Mouse (Mus musculus): ENCODE data around the gene Nckap1. TPM values are rescaled to one million over a fixed set of nuclear protein-coding genes. Genes with fewer than 3 reads are reported as not detected.

The Nckap1 gene
- polyA plus RNA-seq, 1 experiment from 2014 or later: 68.9 TPM

DNA sequence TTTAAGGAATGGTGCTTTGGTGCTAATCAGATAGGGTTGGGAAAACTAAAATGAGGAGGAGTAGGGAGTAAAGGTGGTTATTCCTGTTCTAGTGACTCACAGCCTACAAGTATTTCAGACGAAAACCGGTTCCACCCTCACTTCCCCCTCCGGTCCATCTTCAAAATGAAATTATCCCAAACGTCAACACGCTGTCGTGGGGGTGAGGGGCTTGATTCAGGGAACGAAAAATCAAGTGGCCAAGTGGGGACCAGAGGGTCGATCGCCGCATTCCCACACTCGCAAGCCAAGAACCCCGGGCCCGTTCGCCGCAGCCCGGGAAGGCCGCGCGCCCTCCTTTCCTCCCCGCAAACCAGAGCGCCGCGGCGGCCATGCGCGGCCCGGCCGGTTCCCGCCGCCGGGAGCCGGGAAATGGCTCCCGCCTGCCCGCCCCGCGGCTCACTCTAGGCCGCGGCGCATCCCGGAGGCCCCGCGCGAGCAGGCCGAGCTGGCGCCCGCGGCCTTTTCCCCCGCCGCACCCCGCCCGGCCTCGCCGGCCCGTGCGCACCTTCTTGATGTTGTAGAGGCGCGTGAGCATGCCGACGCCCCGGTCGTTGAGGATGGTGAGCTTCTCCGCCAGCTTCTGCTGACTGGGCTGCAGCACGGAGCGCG is 744 bp downstream of the Nckap1 start:
- H3K27me3 ChIP-seq (ENCODE audit: insufficient read depth, low read length): no peaks in the 10 kb centered on the region
- H3K4me3 ChIP-seq (ENCODE audit: low read depth, low read length): peak overlapping the region; percentile 88
- under 1% methylated on average over 52 of the region's 65 CpGs for WGBS
- peak overlapping the region; percentile 98 for H3K9ac ChIP-seq
- no peaks in the 10 kb centered on the region for H3K9me3 ChIP-seq (ENCODE audit: low read depth, low read length)
- no peaks in the 10 kb centered on the region for H3K36me3 ChIP-seq (ENCODE audit: insufficient read depth)
- H3K4me1 ChIP-seq (ENCODE audit: insufficient read depth): peaks cover 9% of the 10 kb centered on the region
- H3K4me2 ChIP-seq: peak overlapping the region; percentile 73
- ATAC-seq (ENCODE audit: insufficient read depth) (peak; percentile 71), DNase-seq (peak; percentile 64)
- TF ChIP-seq CTCF (IDR thresholded peaks at IDR 0.05; ENCODE audit: low read depth): no peak
- H3K27ac ChIP-seq (ENCODE audit: low read depth): peak overlapping the region; percentile 98

DNA sequence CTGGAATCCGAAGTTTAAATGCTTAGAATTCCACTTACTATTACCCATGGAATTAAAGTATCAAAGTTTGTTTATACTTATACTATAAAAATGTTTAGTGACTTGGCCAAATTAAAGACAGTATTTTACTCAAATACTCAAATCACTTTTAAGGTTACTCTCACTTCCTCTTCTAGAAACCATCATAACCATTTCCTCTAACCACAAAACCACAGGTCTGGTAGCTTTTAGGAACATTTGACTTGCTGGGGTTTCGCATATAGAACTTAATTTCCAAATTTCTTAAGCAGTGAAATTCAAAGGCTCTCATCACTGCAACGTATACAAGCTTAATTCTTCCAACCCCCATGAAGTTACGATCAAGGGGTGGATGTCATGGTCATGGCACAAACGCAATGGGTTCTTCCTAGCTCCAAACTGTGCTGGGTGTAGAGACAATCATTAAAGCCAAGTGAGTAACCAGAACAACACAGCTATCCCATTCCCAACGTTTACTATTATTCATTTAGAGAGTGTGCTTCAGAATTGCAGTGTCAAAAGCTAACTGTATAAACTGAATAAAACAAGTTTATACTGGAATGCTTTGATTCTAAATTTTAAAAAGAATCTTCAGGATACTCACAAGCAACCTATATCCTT is 1.8 kb downstream of the Nckap1 start:
- Histone ChIP-seq H3K36me3 (ENCODE audit: insufficient read depth) (no peaks in the 10 kb centered on the region), H3K4me3 (ENCODE audit: low read depth, low read length) (peak overlapping the region; percentile 88), H3K9ac (peak overlapping the region; percentile 30; the same call in 1 of the 2 replicates), H3K4me1 (ENCODE audit: insufficient read depth) (peaks cover 9% of the 10 kb centered on the region), H3K9me3 (ENCODE audit: low read depth, low read length) (no peaks in the 10 kb centered on the region), H3K27ac (ENCODE audit: low read depth) (no peak overlapping the region), H3K4me2 (peak overlapping the region; percentile 73), H3K27me3 (ENCODE audit: insufficient read depth, low read length) (no peaks in the 10 kb centered on the region)
- ATAC-seq (ENCODE audit: insufficient read depth) (no peak), DNase-seq (no peak)
- TF ChIP-seq CTCF (IDR thresholded peaks at IDR 0.05; ENCODE audit: low read depth): no peak
- 32% methylated on average over 6 of the region's 6 CpGs for WGBS

DNA sequence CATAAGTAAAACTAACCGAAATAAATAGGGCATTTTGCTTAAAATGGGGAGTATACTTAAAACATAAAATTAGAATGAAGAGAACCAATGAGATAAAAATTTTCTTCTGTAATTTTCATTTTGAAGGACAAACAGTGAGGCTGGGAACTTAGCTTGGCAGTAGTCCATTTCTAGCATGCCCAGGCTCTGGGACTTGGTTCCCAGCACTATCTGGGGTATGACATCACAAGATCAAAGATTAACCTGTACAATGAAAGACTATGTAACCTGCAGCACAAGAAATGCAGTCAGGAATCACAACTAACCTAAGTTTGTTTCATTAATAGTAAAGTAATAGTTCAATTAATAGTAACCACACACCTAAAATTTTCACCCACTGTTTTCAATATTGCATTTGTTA is 3.9 kb downstream of the Nckap1 start:
- Histone ChIP-seq H3K36me3 (ENCODE audit: insufficient read depth) (no peaks in the 10 kb centered on the region), H3K4me3 (ENCODE audit: low read depth, low read length) (no peak overlapping the region), H3K9me3 (ENCODE audit: low read depth, low read length) (no peaks in the 10 kb centered on the region), H3K9ac (no peak overlapping the region), H3K27me3 (ENCODE audit: insufficient read depth, low read length) (no peaks in the 10 kb centered on the region), H3K4me2 (no peak overlapping the region), H3K27ac (ENCODE audit: low read depth) (no peak overlapping the region), H3K4me1 (ENCODE audit: insufficient read depth) (peaks cover 9% of the 10 kb centered on the region)
- no peak for TF ChIP-seq CTCF (IDR thresholded peaks at IDR 0.05; ENCODE audit: low read depth)
- DNase-seq (no peak), ATAC-seq (ENCODE audit: insufficient read depth) (no peak)
- 92% methylated on average over 1 of the region's 1 CpGs for WGBS

DNA sequence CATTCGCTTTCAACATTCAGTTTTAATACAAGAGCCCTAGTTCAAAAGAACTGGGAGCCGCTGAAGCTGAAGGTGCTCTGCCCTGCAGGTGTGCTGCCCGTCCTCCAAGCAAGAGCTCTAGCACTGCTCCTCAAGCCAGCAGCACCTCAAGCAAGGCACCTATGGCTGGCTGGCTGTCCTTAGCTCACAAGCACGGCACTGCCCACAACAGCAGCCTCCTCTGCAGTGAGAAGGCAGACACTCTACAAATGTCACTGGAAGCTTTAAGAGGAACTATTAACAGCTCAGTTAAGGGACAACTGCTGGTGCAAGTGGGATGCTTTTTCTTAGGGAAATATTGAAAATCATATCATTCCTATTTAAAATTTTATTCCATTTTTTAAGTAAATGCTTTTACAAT is 10.5 kb downstream of the Nckap1 start:
- Histone ChIP-seq H3K27ac (ENCODE audit: low read depth) (no peak overlapping the region), H3K4me3 (ENCODE audit: low read depth, low read length) (no peak overlapping the region), H3K9ac (no peak overlapping the region), H3K4me1 (ENCODE audit: insufficient read depth) (no peaks in the 10 kb centered on the region), H3K9me3 (ENCODE audit: low read depth, low read length) (no peaks in the 10 kb centered on the region), H3K27me3 (ENCODE audit: insufficient read depth, low read length) (no peaks in the 10 kb centered on the region), H3K36me3 (ENCODE audit: insufficient read depth) (0 out of 2 replicates have a peak, but pooled peaks cover 4% of the 10 kb centered on the region), H3K4me2 (no peak overlapping the region)
- WGBS: 65% methylated on average over 4 of the region's 4 CpGs
- no peak for ATAC-seq (ENCODE audit: insufficient read depth)
- no peak for DNase-seq
- no peak for TF ChIP-seq CTCF (IDR thresholded peaks at IDR 0.05; ENCODE audit: low read depth)

DNA sequence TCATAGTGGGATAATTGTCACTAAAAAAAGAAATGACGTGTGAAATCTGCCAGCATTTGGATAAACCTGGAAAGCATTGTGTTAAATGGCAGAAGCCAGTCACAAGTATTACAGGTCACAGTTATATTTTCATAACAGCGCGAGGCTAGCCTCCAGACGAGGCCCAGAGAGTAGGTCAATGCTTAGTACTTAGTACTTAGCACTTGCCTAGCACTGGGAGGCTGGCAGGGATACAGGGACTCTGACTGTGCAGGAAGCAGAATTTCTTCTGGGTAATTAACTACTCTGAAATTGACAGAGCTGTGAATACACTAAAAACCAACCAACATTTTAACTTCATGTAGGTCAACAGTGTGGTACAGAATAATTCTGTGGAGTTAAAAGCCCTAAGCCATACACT is 13.8 kb downstream of the Nckap1 start:
- WGBS: 84% methylated on average over 4 of the region's 4 CpGs
- H3K4me1 ChIP-seq (ENCODE audit: insufficient read depth): no peaks in the 10 kb centered on the region
- H3K9me3 ChIP-seq (ENCODE audit: low read depth, low read length): no peaks in the 10 kb centered on the region
- DNase-seq: no peak
- H3K36me3 ChIP-seq (ENCODE audit: insufficient read depth): 0 out of 2 replicates have a peak, but pooled peaks cover 4% of the 10 kb centered on the region
- no peaks in the 10 kb centered on the region for H3K27me3 ChIP-seq (ENCODE audit: insufficient read depth, low read length)
- no peak for TF ChIP-seq CTCF (IDR thresholded peaks at IDR 0.05; ENCODE audit: low read depth)
- no peak overlapping the region for H3K27ac ChIP-seq (ENCODE audit: low read depth)
- H3K4me3 ChIP-seq (ENCODE audit: low read depth, low read length): no peak overlapping the region
- no peak for ATAC-seq (ENCODE audit: insufficient read depth)
- H3K4me2 ChIP-seq: no peak overlapping the region
- no peak overlapping the region for H3K9ac ChIP-seq

DNA sequence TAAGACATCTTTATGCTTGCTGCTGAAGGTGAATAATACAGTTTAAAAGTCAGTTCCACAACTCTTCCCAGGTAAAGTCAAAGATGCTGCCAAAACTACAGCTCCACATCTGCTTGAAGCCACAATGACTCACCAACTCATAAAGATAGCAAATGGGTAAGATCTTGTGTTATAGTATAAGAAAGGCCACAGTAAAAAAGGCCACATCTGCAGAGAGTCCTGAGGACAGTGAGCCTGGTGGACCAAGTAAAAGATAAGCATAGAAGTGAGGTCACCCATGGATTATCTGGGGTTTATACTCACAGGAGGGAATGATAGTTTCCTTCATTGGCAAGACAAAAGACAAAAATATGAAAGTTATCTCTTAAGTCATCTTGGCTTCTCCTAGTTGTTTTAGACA is 18.9 kb downstream of the Nckap1 start:
- H3K27me3 ChIP-seq (ENCODE audit: insufficient read depth, low read length): no peaks in the 10 kb centered on the region
- no peak overlapping the region for H3K27ac ChIP-seq (ENCODE audit: low read depth)
- H3K4me3 ChIP-seq (ENCODE audit: low read depth, low read length): no peak overlapping the region
- no peak overlapping the region for H3K4me2 ChIP-seq
- ATAC-seq (ENCODE audit: insufficient read depth): no peak
- TF ChIP-seq CTCF (IDR thresholded peaks at IDR 0.05; ENCODE audit: low read depth): no peak
- DNase-seq: no peak
- peaks cover 14% of the 10 kb centered on the region; the same call in 1 of the 2 replicates for H3K36me3 ChIP-seq (ENCODE audit: insufficient read depth)
- no peak overlapping the region for H3K9ac ChIP-seq
- H3K9me3 ChIP-seq (ENCODE audit: low read depth, low read length): no peaks in the 10 kb centered on the region
- H3K4me1 ChIP-seq (ENCODE audit: insufficient read depth): no peaks in the 10 kb centered on the region

DNA sequence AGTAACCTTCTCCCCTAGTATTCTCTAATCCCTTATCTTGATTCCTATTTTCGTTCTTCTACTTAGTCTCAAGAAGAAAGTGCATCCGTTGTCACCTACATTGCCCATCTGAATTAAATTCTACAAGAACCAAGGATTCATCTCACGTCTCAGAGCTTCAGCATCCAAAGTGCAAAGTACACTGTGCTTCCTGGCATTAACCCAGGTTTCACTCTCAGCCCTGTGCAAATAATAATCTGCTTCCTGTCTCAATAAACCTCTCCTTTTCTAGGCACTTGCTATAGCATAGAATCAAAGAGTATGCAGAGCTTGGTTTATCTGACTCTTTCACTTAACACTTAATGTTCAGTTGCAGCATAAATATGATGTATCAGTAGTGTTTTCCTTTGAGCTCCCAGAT is 19.7 kb downstream of the Nckap1 start:
- no peaks in the 10 kb centered on the region for H3K9me3 ChIP-seq (ENCODE audit: low read depth, low read length)
- no peak overlapping the region for H3K27ac ChIP-seq (ENCODE audit: low read depth)
- DNase-seq: peak; percentile 42
- peaks cover 14% of the 10 kb centered on the region; the same call in 1 of the 2 replicates for H3K36me3 ChIP-seq (ENCODE audit: insufficient read depth)
- TF ChIP-seq CTCF (IDR thresholded peaks at IDR 0.05; ENCODE audit: low read depth): no peak
- H3K4me2 ChIP-seq: no peak overlapping the region
- 60% methylated on average over 3 of the region's 3 CpGs for WGBS
- no peak for ATAC-seq (ENCODE audit: insufficient read depth)
- no peaks in the 10 kb centered on the region for H3K4me1 ChIP-seq (ENCODE audit: insufficient read depth)
- H3K4me3 ChIP-seq (ENCODE audit: low read depth, low read length): no peak overlapping the region
- H3K9ac ChIP-seq: no peak overlapping the region
- no peaks in the 10 kb centered on the region for H3K27me3 ChIP-seq (ENCODE audit: insufficient read depth, low read length)
